Mouse (Mus musculus): Measurements from ENCODE around the gene Gm35315.

- TF ChIP-seq CTCF (conservative IDR thresholded peaks at IDR 0.05 in 1 of 2, IDR thresholded peaks at IDR 0.05 in 1 of 2; ENCODE audit: low read depth in 2 of 2, low read length in 2 of 2) (no peak), MAX (IDR thresholded peaks at IDR 0.05; ENCODE audit: low read length) (peak; percentile 69), MYC (IDR thresholded peaks at IDR 0.05; ENCODE audit: low read depth, low read length) (peak; percentile 93), POLR2A (IDR thresholded peaks at IDR 0.05; ENCODE audit: low read depth, low read length) (peak; percentile 87), ZC3H11A (IDR thresholded peaks at IDR 0.05; ENCODE audit: low read depth, low read length) (no peak)
Measured at GRCm38 (mm10) chr5:110094030-110094846, at the start of gene Gm35315.
